In the genomic region with DNA sequence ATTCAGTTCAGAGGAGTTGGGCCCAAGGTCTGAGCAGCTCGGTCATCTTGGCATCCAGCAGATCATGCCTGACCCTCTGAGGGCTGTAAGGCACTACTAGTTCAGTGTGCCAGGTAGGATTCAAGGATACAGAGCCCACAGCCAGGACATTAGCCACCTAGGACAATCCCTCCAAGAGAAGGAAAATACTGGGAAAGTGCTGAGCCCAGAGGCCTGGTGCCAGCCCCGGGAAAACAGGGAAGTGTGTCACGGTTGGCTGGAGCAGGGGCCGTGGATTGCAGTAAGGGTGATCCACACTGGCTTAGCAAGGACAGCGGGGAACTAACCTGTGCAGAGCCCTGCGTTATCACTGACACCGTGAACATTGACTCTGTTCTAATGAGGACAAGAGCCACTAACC, we compare ENCODE assay signal across 27 mouse cellular contexts. TPM values are rescaled to one million over a fixed set of nuclear protein-coding genes. Genes with fewer than 3 reads are reported as not detected.
DNase-seq lines count a peak whose midpoint lies in the region; ATAC-seq and TF ChIP-seq lines count a peak whose summit lies in the region.
"Had no signal": no experiment of that assay in that cellular context is flagged by ENCODE, and none has a peak within 500 bp of the region (broad histone marks: within the 10 kb centered on the region; RNA-seq: fewer than 3 reads in every experiment).

No protein-coding gene starts in this region.

- DNase-seq in liver, adult 2 months (ENCODE audit: extremely low read depth, low read depth, low spot score), result peak; percentile 49
- no peak for DNase-seq in liver, postnatal 0 days
- DNase-seq in kidney, postnatal 10 days, result peak; percentile 57
- DNase-seq in heart, postnatal 36 days, result no peak
- no peak for DNase-seq in gastrocnemius, postnatal 36 days
- no peak for DNase-seq in B cell, adult 2 months
- DNase-seq: adrenal gland, postnatal 25 days; cerebellum, adult 18-20 months; cerebellum, adult 9-11 months; cerebellum, postnatal 36 days; forebrain, postnatal 0 days; gastrocnemius, postnatal 14 days; heart, adult 18-20 months; heart, postnatal 14 days had no signal

- no peaks in the 10 kb centered on the region for H3K27me3 ChIP-seq in intestine, postnatal 0 days (replicated peaks; ENCODE audit: control insufficient read depth, insufficient read depth, low read length)
- no peaks in the 10 kb centered on the region for H3K27me3 ChIP-seq in intestine, embryonic 15.5 days (replicated peaks)
- no peaks in the 10 kb centered on the region for H3K27me3 ChIP-seq in liver, adult 2 months (ENCODE audit: control insufficient read depth, insufficient read depth, low read length)
- H3K27me3 ChIP-seq in liver, postnatal 0 days (ENCODE audit: insufficient read depth, low read length), result no peaks in the 10 kb centered on the region
- H3K27me3 ChIP-seq: CH12.LX; embryonic facial prominence, embryonic 13.5 days; forebrain, embryonic 13.5 days; heart, embryonic 15.5 days; hindbrain, embryonic 15.5 days; Patski had no signal

- no peak for TF ChIP-seq POLR2A in liver, adult 2 months (IDR thresholded peaks at IDR 0.05; ENCODE audit: extremely low read depth, insufficient read depth, low read length)

- intact Hi-C loops in heart, postnatal 36 days (cut with DNase I), result no loop called here
- intact Hi-C loops in gastrocnemius, postnatal 36 days (cut with DNase I), result no loop called here

- no peak overlapping the region for H3K9ac ChIP-seq in intestine, postnatal 0 days (ENCODE audit: low read depth, low read length)
- H3K9ac ChIP-seq in intestine, embryonic 15.5 days, result no peak overlapping the region
- H3K9ac ChIP-seq in liver, adult 2 months (ENCODE audit: low read depth, low read length), result no peak overlapping the region
- no peak overlapping the region for H3K9ac ChIP-seq in liver, postnatal 0 days (replicated peaks)
- H3K9ac ChIP-seq: embryonic facial prominence, embryonic 13.5 days; forebrain, embryonic 13.5 days; forebrain, postnatal 0 days; heart, embryonic 15.5 days; hindbrain, embryonic 15.5 days had no signal

- no peak for ATAC-seq in intestine, postnatal 0 days
- no peak for ATAC-seq in intestine, embryonic 15.5 days
- ATAC-seq in liver, postnatal 0 days, result no peak
- ATAC-seq: activated CD4-positive, CD25-positive, alpha-beta regulatory T cell, adult 4 months; forebrain, embryonic 13.5 days; forebrain, postnatal 0 days; Patski had no signal

- TF ChIP-seq EP300 in liver, postnatal 0 days (IDR thresholded peaks at IDR 0.05; ENCODE audit: low read depth), result no peak

- no peak for TF ChIP-seq CTCF in intestine, postnatal 0 days (IDR thresholded peaks at IDR 0.05; ENCODE audit: low read depth)
- TF ChIP-seq CTCF in liver, adult 2 months (IDR thresholded peaks at IDR 0.05; ENCODE audit: low read depth, low read length), result no peak
- no peak for TF ChIP-seq CTCF in liver, postnatal 0 days (IDR thresholded peaks at IDR 0.05; ENCODE audit: low read depth)

- H3K4me1 ChIP-seq in intestine, postnatal 0 days (replicated peaks; ENCODE audit: control insufficient read depth, insufficient read depth, low read length), result no peaks in the 10 kb centered on the region
- H3K4me1 ChIP-seq in intestine, embryonic 15.5 days (replicated peaks), result peaks cover 17% of the 10 kb centered on the region
- H3K4me1 ChIP-seq in liver, adult 2 months (ENCODE audit: control insufficient read depth, insufficient read depth, low read length), result peaks cover 10% of the 10 kb centered on the region; the same call in 1 of the 2 replicates
- H3K4me1 ChIP-seq in liver, postnatal 0 days (ENCODE audit: insufficient read depth), result peaks cover 13% of the 10 kb centered on the region
- H3K4me1 ChIP-seq: embryonic facial prominence, embryonic 13.5 days; forebrain, embryonic 13.5 days; hindbrain, embryonic 15.5 days had no signal

- H3K79me2 ChIP-seq in liver, adult 2 months (ENCODE audit: control insufficient read depth, insufficient read depth, low read length), result no peaks in the 10 kb centered on the region; the same call in 1 of the 2 replicates

- no peak overlapping the region for H3K4me2 ChIP-seq in intestine, postnatal 0 days (replicated peaks; ENCODE audit: low read depth)
- H3K4me2 ChIP-seq in intestine, embryonic 15.5 days (replicated peaks), result no peak overlapping the region
- no peak overlapping the region for H3K4me2 ChIP-seq in liver, postnatal 0 days (ENCODE audit: low read depth, low read length)
- H3K4me2 ChIP-seq: embryonic facial prominence, embryonic 13.5 days; forebrain, embryonic 13.5 days; heart, embryonic 15.5 days; hindbrain, embryonic 15.5 days had no signal

- H3K9me3 ChIP-seq in intestine, postnatal 0 days (ENCODE audit: control insufficient read depth), result no peaks in the 10 kb centered on the region
- H3K9me3 ChIP-seq in intestine, embryonic 15.5 days, result no peaks in the 10 kb centered on the region
- no peaks in the 10 kb centered on the region for H3K9me3 ChIP-seq in liver, postnatal 0 days (ENCODE audit: low read length)
- H3K9me3 ChIP-seq: embryonic facial prominence, embryonic 13.5 days; forebrain, embryonic 13.5 days; heart, embryonic 10.5 days; heart, embryonic 15.5 days; hindbrain, embryonic 10.5 days; hindbrain, embryonic 15.5 days had no signal

- peaks cover 78% of the 10 kb centered on the region for H3K36me3 ChIP-seq in intestine, postnatal 0 days (ENCODE audit: control insufficient read depth, insufficient read depth)
- H3K36me3 ChIP-seq in intestine, embryonic 15.5 days, result peaks cover 57% of the 10 kb centered on the region
- H3K36me3 ChIP-seq in liver, adult 2 months (ENCODE audit: control insufficient read depth, insufficient read depth, low read length), result peaks cover 73% of the 10 kb centered on the region
- H3K36me3 ChIP-seq in liver, postnatal 0 days (replicated peaks; ENCODE audit: insufficient read depth, low read length), result peaks cover 59% of the 10 kb centered on the region

- H3K4me3 ChIP-seq in intestine, postnatal 0 days (ENCODE audit: low read depth, low read length), result no peak overlapping the region
- no peak overlapping the region for H3K4me3 ChIP-seq in intestine, embryonic 15.5 days (replicated peaks)
- no peak overlapping the region for H3K4me3 ChIP-seq in liver, adult 2 months (ENCODE audit: insufficient read depth, low read depth, low read length)
- H3K4me3 ChIP-seq in liver, postnatal 0 days (ENCODE audit: low read depth, low read length), result no peak overlapping the region
- H3K4me3 ChIP-seq: embryonic facial prominence, embryonic 13.5 days; forebrain, embryonic 13.5 days; heart, embryonic 10.5 days; heart, embryonic 15.5 days; hindbrain, embryonic 10.5 days; hindbrain, embryonic 15.5 days had no signal

- 72% methylated on average over 7 of the region's 7 CpGs for WGBS in intestine, postnatal 0 days
- 82% methylated on average over 7 of the region's 7 CpGs for WGBS in intestine, embryonic 15.5 days
- 28% methylated on average over 7 of the region's 7 CpGs for WGBS in liver, adult 2 months
- WGBS in liver, postnatal 0 days (ENCODE audit: insufficient replicate concordance), result 67% methylated on average over 7 of the region's 7 CpGs

- 0 out of 2 replicates have a peak overlapping the region, but pooled peaks have one; percentile 50 for H3K27ac ChIP-seq in intestine, postnatal 0 days (ENCODE audit: low read depth, low read length)
- no peak overlapping the region for H3K27ac ChIP-seq in intestine, embryonic 15.5 days
- no peak overlapping the region for H3K27ac ChIP-seq in liver, adult 2 months (replicated peaks; ENCODE audit: insufficient read depth, low read depth, low read length)
- no peak overlapping the region for H3K27ac ChIP-seq in liver, postnatal 0 days (ENCODE audit: low read depth)
- H3K27ac ChIP-seq: embryonic facial prominence, embryonic 13.5 days; forebrain, embryonic 13.5 days; heart, embryonic 10.5 days; heart, embryonic 15.5 days; hindbrain, embryonic 10.5 days; hindbrain, embryonic 15.5 days had no signal

RNA-seq across cellular contexts. Expression of a gene that starts 16.7 kb away (rescaled TPM):
- 6.5 and 7.9 TPM in 2 replicates for polyA plus RNA-seq in intestine, postnatal 0 days (2015; fragmentation: Nextera tagmentation; extraction: Ambion mirVana)
- polyA plus RNA-seq in intestine, embryonic 15.5 days (2015; fragmentation: Nextera tagmentation; extraction: Ambion mirVana), result 8.0 and 9.1 TPM in 2 replicates
- 253 and 456 TPM in 2 replicates for total RNA-seq in liver, adult 2 months (2014; rRNA removed)
- 676 and 851 TPM in 2 replicates for polyA plus RNA-seq in liver, adult 2 months (2012; rRNA removed)
- 13.6 and 17.1 TPM in 2 replicates for polyA plus RNA-seq in liver, postnatal 0 days (2015; fragmentation: Nextera tagmentation; extraction: Ambion mirVana)
- total RNA-seq in heart, postnatal 36 days (2021), result 1 to 10 TPM; 1.4 to 2.3 TPM
- total RNA-seq in gastrocnemius, postnatal 36 days (2021), result 1 to 10 TPM; 1.5 to 2.3 TPM

RNA-seq across cellular contexts. Expression of a gene that starts 39.5 kb away (rescaled TPM):
- polyA plus RNA-seq in intestine, postnatal 0 days (2015; fragmentation: Nextera tagmentation; extraction: Ambion mirVana), result not detected in 2 replicates
- polyA plus RNA-seq in intestine, embryonic 15.5 days (2015; fragmentation: Nextera tagmentation; extraction: Ambion mirVana), result not detected in 2 replicates
- total RNA-seq in liver, adult 2 months (2014; rRNA removed), result not detected in 2 replicates
- polyA plus RNA-seq in liver, adult 2 months (2012; rRNA removed), result not detected in 2 replicates
- not detected in 2 replicates for polyA plus RNA-seq in liver, postnatal 0 days (2015; fragmentation: Nextera tagmentation; extraction: Ambion mirVana)
- not detected for total RNA-seq in heart, postnatal 36 days (2021)
- not detected for total RNA-seq in gastrocnemius, postnatal 36 days (2021)
- total RNA-seq: adrenal gland, adult 18-20 months; adrenal gland, postnatal 25 days; forebrain, postnatal 0 days; gastrocnemius, adult 18-20 months; gastrocnemius, postnatal 14 days; heart, adult 18-20 months; heart, postnatal 14 days had no signal
- polyA plus RNA-seq: activated CD4-positive, CD25-positive, alpha-beta regulatory T cell, adult 4 months; embryonic facial prominence, embryonic 13.5 days; forebrain, embryonic 13.5 days; forebrain, postnatal 0 days; heart, embryonic 10.5 days; heart, embryonic 15.5 days; hindbrain, embryonic 15.5 days; Patski had no signal

RNA-seq across cellular contexts. Expression of a gene that starts 44.7 kb away (rescaled TPM):
- polyA plus RNA-seq in intestine, postnatal 0 days (2015; fragmentation: Nextera tagmentation; extraction: Ambion mirVana), result 61.9 and 66.4 TPM in 2 replicates
- polyA plus RNA-seq in intestine, embryonic 15.5 days (2015; fragmentation: Nextera tagmentation; extraction: Ambion mirVana), result 8.6 and 10.1 TPM in 2 replicates
- total RNA-seq in liver, adult 2 months (2014; rRNA removed), result 0.09 TPM in 1 of 2 replicates, not detected in the other
- not detected in 2 replicates for polyA plus RNA-seq in liver, adult 2 months (2012; rRNA removed)
- polyA plus RNA-seq in liver, postnatal 0 days (2015; fragmentation: Nextera tagmentation; extraction: Ambion mirVana), result not detected in 2 replicates
- not detected for total RNA-seq in heart, postnatal 36 days (2021)
- not detected for total RNA-seq in gastrocnemius, postnatal 36 days (2021)
- total RNA-seq: adrenal gland, postnatal 25 days; CH12.LX; heart, adult 18-20 months had no signal
- polyA plus RNA-seq: activated CD4-positive, CD25-positive, alpha-beta regulatory T cell, adult 4 months; hindbrain, embryonic 10.5 days had no signal

Comparison
In these comparisons a context has a peak if more than half of its experiments do, and no peak if none do; other contexts are left out.
1. DNase-seq: peak in liver, adult 2 months (single experiment) and kidney, postnatal 10 days (single experiment); none in liver, postnatal 0 days (single experiment), heart, postnatal 36 days (0 of 2), gastrocnemius, postnatal 36 days (0 of 2) and B cell, adult 2 months (0 of 2).
2. RNA of a gene that starts 16.7 kb away (polyA plus RNA-seq): 676 to 851 TPM in liver, adult 2 months; 13.6 to 17.1 TPM in liver, postnatal 0 days, 8.0 to 9.1 TPM in intestine, embryonic 15.5 days and 6.5 to 7.9 TPM in intestine, postnatal 0 days; every median in the first group is over 10 times any median in the second.